ENCODE assay signal across 12 mouse cellular contexts in the genomic region with DNA sequence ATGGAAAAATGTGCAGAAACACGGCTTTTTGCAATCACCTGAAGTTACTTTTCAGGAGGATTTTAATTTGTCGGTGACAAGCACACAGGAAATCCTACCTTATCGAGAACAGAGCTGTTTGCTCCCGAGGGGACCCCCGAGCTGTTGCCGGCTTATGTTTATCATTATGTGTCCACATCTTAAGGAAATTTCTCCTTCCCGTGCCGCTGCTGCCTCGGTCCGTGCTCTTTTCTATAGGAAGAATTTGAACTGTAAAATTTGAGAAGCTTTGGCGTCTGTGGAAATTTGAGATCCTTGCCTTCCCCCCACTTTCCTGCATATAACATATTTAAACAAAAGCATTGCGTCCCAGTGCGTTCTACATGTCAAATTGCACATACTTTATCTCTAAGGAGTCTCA.
A peak's percentile ranks its signal among the peaks of the same experiment; 100 is the strongest.
DNase-seq lines count a peak whose midpoint lies in the region; ATAC-seq lines count a peak whose summit lies in the region.
"Had no signal": no experiment of that assay in that cellular context is flagged by ENCODE, and none has a peak within 500 bp of the region (broad histone marks: within the 10 kb centered on the region; RNA-seq: fewer than 3 reads in every experiment).

No protein-coding gene starts in this region.

- peak; percentile 42 for DNase-seq in embryo, embryonic 11 days
- no peak for DNase-seq in embryo, embryonic 9.5 days (ENCODE audit: extremely low spot score)
- DNase-seq in liver, embryonic 11.5 days (ENCODE audit: low spot score) = no peak
- no peak for DNase-seq in liver
- DNase-seq in layer of hippocampus, adult 9-10 months (ENCODE audit: low spot score) = no peak
- DNase-seq in frontal cortex, postnatal 25 days (ENCODE audit: low spot score in 2 of 2) = no peak
- DNase-seq: adrenal gland, postnatal 25 days; cerebellum, postnatal 36 days; kidney, adult 8-10 months had no signal

- H3K27me3 ChIP-seq in liver, embryonic 11.5 days (replicated peaks; ENCODE audit: control insufficient read depth, insufficient read depth, low read length) = no peaks in the 10 kb centered on the region
- no peaks in the 10 kb centered on the region for H3K27me3 ChIP-seq in hindbrain, embryonic 15.5 days
- peaks cover 4% of the 10 kb centered on the region; the same call in 1 of the 2 replicates for H3K27me3 ChIP-seq in liver, embryonic 16.5 days (ENCODE audit: control insufficient read depth, insufficient read depth, low read depth, low read length)

- ATAC-seq in liver, embryonic 11.5 days (replicated peaks; ENCODE audit: low FRiP score) = no peak
- no peak for ATAC-seq in hindbrain, embryonic 15.5 days (ENCODE audit: low FRiP score, low read depth)
- ATAC-seq in liver, embryonic 16.5 days (ENCODE audit: low read depth) = no peak

- peak overlapping the region; percentile 41 for H3K4me2 ChIP-seq in liver, embryonic 11.5 days
- peak overlapping the region; percentile 4; the same call in 1 of the 2 replicates for H3K4me2 ChIP-seq in hindbrain, embryonic 15.5 days
- H3K4me2 ChIP-seq in liver, embryonic 16.5 days (ENCODE audit: low read depth, low read length) = 0 out of 2 replicates have a peak overlapping the region, but pooled peaks have one; percentile 17

- H3K27ac ChIP-seq in liver, embryonic 11.5 days (ENCODE audit: low read depth, low read length) = no peak overlapping the region
- H3K27ac ChIP-seq in hindbrain, embryonic 15.5 days (replicated peaks) = no peak overlapping the region
- H3K27ac ChIP-seq in liver, embryonic 16.5 days (ENCODE audit: low read length) = no peak overlapping the region
- H3K27ac ChIP-seq: left cerebral cortex, adult 2 months had no signal

- H3K9me3 ChIP-seq in liver, embryonic 11.5 days (ENCODE audit: control insufficient read depth, low read length) = no peaks in the 10 kb centered on the region
- H3K9me3 ChIP-seq in hindbrain, embryonic 15.5 days = no peaks in the 10 kb centered on the region
- H3K9me3 ChIP-seq in liver, embryonic 16.5 days (replicated peaks; ENCODE audit: control insufficient read depth, low read length) = no peaks in the 10 kb centered on the region

- H3K4me1 ChIP-seq in liver, embryonic 11.5 days (replicated peaks; ENCODE audit: control insufficient read depth, insufficient read depth, low read length) = peaks cover 27% of the 10 kb centered on the region
- H3K4me1 ChIP-seq in hindbrain, embryonic 15.5 days (replicated peaks) = peaks cover 19% of the 10 kb centered on the region
- peaks cover 15% of the 10 kb centered on the region for H3K4me1 ChIP-seq in liver, embryonic 16.5 days (ENCODE audit: control insufficient read depth, low read depth, low read length)

- WGBS in liver, embryonic 11.5 days = 66% methylated on average over 13 of the region's 13 CpGs
- 64% methylated on average over 13 of the region's 13 CpGs for WGBS in hindbrain, embryonic 15.5 days
- 59% methylated on average over 13 of the region's 13 CpGs for WGBS in liver, embryonic 16.5 days (ENCODE audit: insufficient replicate concordance)

- no peaks in the 10 kb centered on the region for H3K36me3 ChIP-seq in liver, embryonic 11.5 days (ENCODE audit: control insufficient read depth, insufficient read depth, low read length)
- no peaks in the 10 kb centered on the region for H3K36me3 ChIP-seq in hindbrain, embryonic 15.5 days
- H3K36me3 ChIP-seq in liver, embryonic 16.5 days (ENCODE audit: control insufficient read depth, insufficient read depth) = no peaks in the 10 kb centered on the region

- peak overlapping the region; percentile 7; the same call in 1 of the 2 replicates for H3K4me3 ChIP-seq in liver, embryonic 11.5 days (ENCODE audit: low read depth, low read length)
- no peak overlapping the region for H3K4me3 ChIP-seq in hindbrain, embryonic 15.5 days
- no peak overlapping the region for H3K4me3 ChIP-seq in liver, embryonic 16.5 days (ENCODE audit: low read depth, low read length)
- H3K4me3 ChIP-seq: left cerebral cortex, adult 2 months had no signal

- H3K9ac ChIP-seq in liver, embryonic 11.5 days (ENCODE audit: low read depth, low read length) = no peak overlapping the region
- H3K9ac ChIP-seq in hindbrain, embryonic 15.5 days = no peak overlapping the region
- no peak overlapping the region for H3K9ac ChIP-seq in liver, embryonic 16.5 days (ENCODE audit: low read depth, low read length)
